Mouse (Mus musculus) layer of hippocampus, postnatal 36 days (tissue): ENCODE results near the gene Aga. TPM values are rescaled to one million over a fixed set of nuclear protein-coding genes. Genes with fewer than 3 reads are reported as not detected.
A peak's percentile ranks its signal among the peaks of the same experiment; 100 is the strongest.
"Not testable (repeated sequence)": the region's sequence is repeated elsewhere in the genome, so short reads cannot be mapped to it uniquely, and the experiment has no call there.

ENCODE experiments used
- DNase-seq, 2 experiments: peaks; one replicate each; pipeline ENCODE4 v3.0.0; 2022
- total RNA-seq, 2 experiments: library from RNA; stranded (reverse); gene quantifications; 2 replicates each; pipeline ENCODE4 v1.2.3; 2021

The Aga gene
- 1 to 10 TPM; 6.9 to 7.0 TPM for total RNA-seq

- DNase-seq, result peak; percentile 84
Measured at GRCm38 (mm10) chr8:53511551-53512127, at the start of gene Aga. Gene Aga, plus strand, starts transcription at chr8:53511727.

- DNase-seq, result no peak
Measured at GRCm38 (mm10) chr8:53489063-53489462, 22.5 kb upstream of the Aga start.

DNA sequence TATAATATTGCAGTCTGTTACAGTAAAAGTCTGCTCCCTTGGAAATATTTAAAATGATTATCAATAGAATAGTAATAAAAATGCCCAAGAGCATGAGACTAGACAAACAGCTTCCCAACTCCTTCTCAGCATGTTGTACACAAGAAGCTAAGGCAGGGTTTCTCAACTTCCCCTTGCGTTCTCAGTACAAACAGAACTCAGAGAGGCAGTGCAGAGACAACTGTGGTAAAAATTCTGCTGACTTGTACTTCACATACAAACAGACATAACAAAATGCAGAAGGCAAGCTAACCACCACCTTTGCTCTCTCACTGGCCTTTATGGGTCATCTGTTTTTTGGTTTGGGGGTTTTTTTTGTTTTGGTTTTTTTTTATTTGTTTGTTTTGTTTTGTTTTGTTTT lies 15.3 kb upstream of the Aga start:
- no peak for DNase-seq

DNA sequence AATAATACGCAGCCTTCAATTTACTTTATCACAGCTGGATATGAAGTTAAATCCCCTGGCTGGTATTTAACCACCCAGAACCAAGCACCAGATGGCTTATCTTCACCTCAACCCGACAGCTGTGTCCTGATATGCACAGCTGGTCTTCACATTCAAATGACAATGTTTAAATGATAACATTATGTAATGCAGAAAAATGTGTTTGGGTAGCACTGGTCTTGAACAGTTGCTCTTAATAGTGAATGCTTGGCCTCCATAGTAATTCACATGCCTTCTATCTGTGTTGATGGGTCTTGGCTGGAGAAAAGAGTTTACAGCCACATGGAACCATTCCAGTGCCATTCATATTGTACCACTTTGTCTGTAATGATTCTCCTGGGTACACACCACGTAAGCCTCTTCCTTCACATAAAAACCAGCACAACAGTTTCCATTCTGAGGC lies 14.6 kb upstream of the Aga start:
- no peak for DNase-seq

- DNase-seq, result not testable (repeated sequence)
Measured at GRCm38 (mm10) chr8:53538049-53538448, 26.5 kb downstream of the Aga start.

DNA sequence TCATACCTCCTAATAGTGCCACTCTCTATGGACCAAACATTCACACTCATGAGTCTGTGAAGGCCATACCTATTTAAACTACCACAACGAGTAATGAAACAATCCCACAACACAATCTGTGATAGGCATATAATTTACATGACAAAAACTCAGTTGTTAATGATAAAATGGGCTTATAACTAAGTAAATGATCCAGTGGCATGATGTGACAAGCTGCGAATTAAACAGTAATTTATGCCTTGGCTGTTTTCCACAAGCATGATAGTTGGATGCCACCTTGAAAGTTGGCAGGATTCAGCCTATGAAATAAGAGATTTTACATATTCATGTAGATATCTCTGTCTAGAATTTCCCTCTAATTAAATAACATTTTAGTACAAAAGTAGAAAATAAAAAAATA lies 28.1 kb downstream of the Aga start:
- DNase-seq, result no peak

- DNase-seq, result no peak
Measured at GRCm38 (mm10) chr8:53562441-53563040, 51.0 kb downstream of the Aga start.

GRCm38 (mm10) chr8:53566223-53566622 lies 54.7 kb downstream of the Aga start:
- no peak for DNase-seq

Other genes with a start within 250 kb of the Aga start
- gene Neil3, start 127.3 kb downstream of the Aga start, total RNA-seq, result under 1 TPM; 0.35 to 0.52 TPM